Mouse (Mus musculus): ENCODE measurements around the gene Pom121l2. TPM values are rescaled to one million over a fixed set of nuclear protein-coding genes. Genes with fewer than 3 reads are reported as not detected.
A peak's percentile ranks its signal among the peaks of the same experiment; 100 is the strongest.

Pom121l2 gene
- total RNA-seq, 1 experiment, result 0.31 TPM

DNA sequence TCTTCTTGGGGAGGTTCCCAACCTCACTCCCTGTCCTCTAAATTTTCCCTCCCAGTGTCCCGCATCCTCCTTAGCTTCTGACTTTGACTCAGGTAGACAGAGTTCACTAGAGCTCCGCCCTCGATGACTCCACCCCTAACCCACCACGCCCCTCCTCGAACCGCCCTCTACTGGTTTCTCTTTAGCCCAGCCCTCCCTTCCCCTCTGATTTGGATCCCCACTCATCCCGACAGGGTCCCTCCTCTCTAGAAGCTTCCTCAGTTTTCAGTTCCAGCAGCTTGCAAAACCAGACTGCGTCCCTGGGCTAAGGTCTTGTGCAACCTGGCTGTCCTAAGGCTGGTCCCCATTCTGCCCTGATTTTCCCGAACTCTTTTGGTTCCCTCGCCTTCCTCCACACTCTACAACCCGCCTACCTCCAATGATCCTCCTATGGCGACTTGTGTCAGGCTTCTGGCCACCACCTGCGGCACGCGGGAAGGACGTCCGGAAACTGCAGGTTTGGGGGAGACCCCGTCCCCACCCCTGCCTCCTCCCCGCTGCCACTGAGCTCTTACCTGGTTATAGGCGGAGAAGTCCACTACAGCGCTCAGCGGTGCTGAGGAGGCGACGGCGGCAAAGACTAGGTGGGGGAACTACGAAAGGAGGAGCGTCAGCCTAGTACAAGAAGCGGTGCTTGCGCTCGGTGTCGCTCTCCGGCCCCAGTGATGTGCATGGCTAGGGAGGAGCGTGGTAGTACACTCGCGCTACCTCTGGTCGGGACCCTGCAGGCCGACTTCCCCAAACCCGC is 25.5 kb downstream of the Pom121l2 start:
- Histone ChIP-seq H3K9me3 (ENCODE audit: control insufficient read depth, insufficient read depth, low read depth, low read length) (no peaks in the 10 kb centered on the region), H3K4me3 (ENCODE audit: insufficient read depth in 1 of 2, low read depth in 1 of 2, low read length in 2 of 2, poor library complexity in 1 of 2, severe bottlenecking in 1 of 2) (peak overlapping the region; percentile 69 to 74), H3K27ac (ENCODE audit: insufficient read depth, low read depth, low read length, poor library complexity, severe bottlenecking) (no peak overlapping the region), H3K9ac (ENCODE audit: insufficient read depth, low read depth, low read length, poor library complexity, severe bottlenecking) (peak overlapping the region; percentile 48), H3K36me3 (ENCODE audit: control insufficient read depth, insufficient read depth, low read length, poor library complexity, severe bottlenecking) (no peaks in the 10 kb centered on the region), H3K4me1 (ENCODE audit: control insufficient read depth in 2 of 2, insufficient read depth in 2 of 2, low read length in 2 of 2, poor library complexity in 1 of 2) (no peaks in the 10 kb centered on the region)
- DNase-seq (ENCODE audit: low read depth, low spot score), result no peak
- in situ Hi-C loops (cut with MboI; ENCODE audit: low sequenced_read_pairs in 2 of 2, unreplicated experiment in 2 of 2), result loop anchor here in 1 of 2 experiments (5.0 to 25.0 kb wide), 2 partner anchors 34 to 744 kb away; no protein-coding TSS in a partner anchor
- TF ChIP-seq CHD2 (IDR thresholded peaks at IDR 0.05; ENCODE audit: low read depth, low read length), result no peak
- TF ChIP-seq ZC3H11A (IDR thresholded peaks at IDR 0.05; ENCODE audit: borderline replicate concordance, low read depth, low read length), result no peak
- no peak for TF ChIP-seq ZNF384 (IDR thresholded peaks at IDR 0.05; ENCODE audit: low read depth, low read length)
- no peak for TF ChIP-seq HCFC1 (IDR thresholded peaks at IDR 0.05; ENCODE audit: borderline replicate concordance, insufficient read depth, low read length)
- TF ChIP-seq MAFK (IDR thresholded peaks at IDR 0.05; ENCODE audit: insufficient read depth, low read depth, low read length), result no peak

DNA sequence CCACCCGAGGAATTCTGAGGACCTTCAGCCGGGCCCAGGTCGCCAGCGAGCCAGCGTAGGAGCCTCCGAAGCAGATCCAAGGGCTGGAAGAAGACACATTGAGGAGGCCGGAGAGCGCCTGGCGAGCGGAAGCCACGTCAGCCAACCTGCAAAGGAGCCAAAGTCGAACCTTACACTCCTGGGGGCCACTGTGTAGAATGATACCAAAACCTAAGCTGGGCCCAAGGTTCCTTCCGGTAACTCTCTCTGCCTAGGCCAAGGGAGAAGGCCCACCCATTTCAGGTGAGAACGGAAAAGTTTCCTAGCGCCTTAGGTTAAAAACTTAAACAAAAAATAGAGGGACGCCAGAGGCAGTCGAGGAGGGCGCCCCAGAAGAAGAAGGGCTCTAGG is 26.1 kb downstream of the Pom121l2 start:
- TF ChIP-seq CHD2 (IDR thresholded peaks at IDR 0.05; ENCODE audit: low read depth, low read length), result no peak
- no peak for TF ChIP-seq ZNF384 (IDR thresholded peaks at IDR 0.05; ENCODE audit: low read depth, low read length)
- no peak for TF ChIP-seq MAFK (IDR thresholded peaks at IDR 0.05; ENCODE audit: insufficient read depth, low read depth, low read length)
- no peak for TF ChIP-seq HCFC1 (IDR thresholded peaks at IDR 0.05; ENCODE audit: borderline replicate concordance, insufficient read depth, low read length)
- no peak for TF ChIP-seq ZC3H11A (IDR thresholded peaks at IDR 0.05; ENCODE audit: borderline replicate concordance, low read depth, low read length)
- DNase-seq (ENCODE audit: low read depth, low spot score), result no peak

DNA sequence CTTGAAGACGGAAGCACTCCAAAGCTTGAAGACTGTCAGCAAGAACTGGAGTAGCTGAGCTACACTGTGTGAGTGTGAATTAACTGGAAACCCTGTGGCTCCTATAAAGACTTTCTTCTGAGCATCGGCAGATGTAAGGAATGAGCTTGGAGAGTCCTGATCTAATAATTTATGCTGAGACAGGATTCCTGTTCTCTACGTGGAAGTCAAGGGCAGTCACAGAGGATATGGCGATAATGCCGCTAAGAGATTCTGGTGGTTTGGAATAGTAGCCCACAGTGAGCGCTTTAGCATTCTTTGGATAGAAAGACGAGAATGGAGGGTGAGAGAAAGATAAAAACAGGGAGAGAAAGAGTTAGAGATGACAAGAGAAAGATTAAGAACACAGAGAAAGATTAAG is 26.9 kb downstream of the Pom121l2 start:
- Histone ChIP-seq H3K4me3 (ENCODE audit: insufficient read depth in 1 of 2, low read depth in 1 of 2, low read length in 2 of 2, poor library complexity in 1 of 2, severe bottlenecking in 1 of 2) (no peak overlapping the region), H3K36me3 (ENCODE audit: control insufficient read depth, insufficient read depth, low read length, poor library complexity, severe bottlenecking) (no peaks in the 10 kb centered on the region), H3K9me3 (ENCODE audit: control insufficient read depth, insufficient read depth, low read depth, low read length) (no peaks in the 10 kb centered on the region), H3K4me1 (ENCODE audit: control insufficient read depth in 2 of 2, insufficient read depth in 2 of 2, low read length in 2 of 2, poor library complexity in 1 of 2) (no peaks in the 10 kb centered on the region), H3K27ac (ENCODE audit: insufficient read depth, low read depth, low read length, poor library complexity, severe bottlenecking) (no peak overlapping the region), H3K9ac (ENCODE audit: insufficient read depth, low read depth, low read length, poor library complexity, severe bottlenecking) (no peak overlapping the region)
- TF ChIP-seq CHD2 (IDR thresholded peaks at IDR 0.05; ENCODE audit: low read depth, low read length) (no peak), ZNF384 (IDR thresholded peaks at IDR 0.05; ENCODE audit: low read depth, low read length) (no peak), ZC3H11A (IDR thresholded peaks at IDR 0.05; ENCODE audit: borderline replicate concordance, low read depth, low read length) (no peak), HCFC1 (IDR thresholded peaks at IDR 0.05; ENCODE audit: borderline replicate concordance, insufficient read depth, low read length) (no peak), MAFK (IDR thresholded peaks at IDR 0.05; ENCODE audit: insufficient read depth, low read depth, low read length) (no peak)
- in situ Hi-C loops (cut with MboI; ENCODE audit: low sequenced_read_pairs in 2 of 2, unreplicated experiment in 2 of 2), result loop anchor here in 1 of 2 experiments (5.0 to 25.0 kb wide), 2 partner anchors 36 to 746 kb away; no protein-coding TSS in a partner anchor
- no peak for DNase-seq (ENCODE audit: low read depth, low spot score)

More for the DNA sequence above, 26.1 kb downstream of the Pom121l2 start:
- in situ Hi-C loops (cut with MboI; ENCODE audit: low sequenced_read_pairs in 2 of 2, unreplicated experiment in 2 of 2), result loop anchor here in 1 of 2 experiments (5.0 to 25.0 kb wide), 2 partner anchors 35 to 745 kb away; no protein-coding TSS in a partner anchor
- Histone ChIP-seq H3K9me3 (ENCODE audit: control insufficient read depth, insufficient read depth, low read depth, low read length) (no peaks in the 10 kb centered on the region), H3K4me3 (ENCODE audit: insufficient read depth in 1 of 2, low read depth in 1 of 2, low read length in 2 of 2, poor library complexity in 1 of 2, severe bottlenecking in 1 of 2) (peak overlapping the region; percentile 69 to 74), H3K9ac (ENCODE audit: insufficient read depth, low read depth, low read length, poor library complexity, severe bottlenecking) (peak overlapping the region; percentile 48; the same call in 1 of the 2 replicates), H3K36me3 (ENCODE audit: control insufficient read depth, insufficient read depth, low read length, poor library complexity, severe bottlenecking) (no peaks in the 10 kb centered on the region), H3K4me1 (ENCODE audit: control insufficient read depth in 2 of 2, insufficient read depth in 2 of 2, low read length in 2 of 2, poor library complexity in 1 of 2) (no peaks in the 10 kb centered on the region), H3K27ac (ENCODE audit: insufficient read depth, low read depth, low read length, poor library complexity, severe bottlenecking) (no peak overlapping the region)

DNA sequence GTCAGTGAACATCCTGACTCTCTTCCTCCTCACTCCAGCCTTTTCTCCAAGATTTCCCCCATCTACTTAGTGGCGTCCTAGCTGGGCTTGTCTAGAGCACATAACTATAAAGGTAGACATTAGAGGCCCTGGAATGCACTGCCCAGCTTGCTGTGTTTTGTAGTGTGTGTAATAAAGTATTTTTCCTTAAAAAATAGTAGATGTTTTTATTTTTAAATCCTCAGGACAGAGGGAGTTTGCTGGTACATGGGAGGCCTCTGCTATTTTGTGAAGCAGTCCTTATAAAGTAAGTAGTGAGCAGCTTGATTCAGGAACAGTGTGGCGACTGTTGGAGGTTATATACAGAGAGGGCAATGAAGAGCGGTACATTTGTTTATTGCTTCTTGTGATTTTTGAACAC is 27.7 kb downstream of the Pom121l2 start:
- TF ChIP-seq ZC3H11A (IDR thresholded peaks at IDR 0.05; ENCODE audit: borderline replicate concordance, low read depth, low read length) (no peak), HCFC1 (IDR thresholded peaks at IDR 0.05; ENCODE audit: borderline replicate concordance, insufficient read depth, low read length) (no peak), ZNF384 (IDR thresholded peaks at IDR 0.05; ENCODE audit: low read depth, low read length) (no peak), CHD2 (IDR thresholded peaks at IDR 0.05; ENCODE audit: low read depth, low read length) (no peak), MAFK (IDR thresholded peaks at IDR 0.05; ENCODE audit: insufficient read depth, low read depth, low read length) (no peak)
- no peak overlapping the region for H3K4me3 ChIP-seq (ENCODE audit: insufficient read depth in 1 of 2, low read depth in 1 of 2, low read length in 2 of 2, poor library complexity in 1 of 2, severe bottlenecking in 1 of 2)

More for the DNA sequence above, 27.7 kb downstream of the Pom121l2 start:
- no peak for DNase-seq (ENCODE audit: low read depth, low spot score)
- no peaks in the 10 kb centered on the region for H3K36me3 ChIP-seq (ENCODE audit: control insufficient read depth, insufficient read depth, low read length, poor library complexity, severe bottlenecking)
- no peaks in the 10 kb centered on the region for H3K4me1 ChIP-seq (ENCODE audit: control insufficient read depth in 2 of 2, insufficient read depth in 2 of 2, low read length in 2 of 2, poor library complexity in 1 of 2)
- in situ Hi-C loops (cut with MboI; ENCODE audit: low sequenced_read_pairs in 2 of 2, unreplicated experiment in 2 of 2), result loop anchor here in 1 of 2 experiments (5.0 to 25.0 kb wide), 2 partner anchors 36 to 746 kb away; no protein-coding TSS in a partner anchor
- no peaks in the 10 kb centered on the region for H3K9me3 ChIP-seq (ENCODE audit: control insufficient read depth, insufficient read depth, low read depth, low read length)
- no peak overlapping the region for H3K9ac ChIP-seq (ENCODE audit: insufficient read depth, low read depth, low read length, poor library complexity, severe bottlenecking)
- H3K27ac ChIP-seq (ENCODE audit: insufficient read depth, low read depth, low read length, poor library complexity, severe bottlenecking), result no peak overlapping the region
